Mouse (Mus musculus) right cerebral cortex, postnatal 10 days (tissue): Measurements from ENCODE around the gene Sik1.

Source experiments
- DNase-seq, 2 experiments: peaks; one replicate each; pipeline ENCODE4 v3.0.0; 2021; ENCODE audit warnings: low spot score in 2 of 2

Sik1 gene

DNA sequence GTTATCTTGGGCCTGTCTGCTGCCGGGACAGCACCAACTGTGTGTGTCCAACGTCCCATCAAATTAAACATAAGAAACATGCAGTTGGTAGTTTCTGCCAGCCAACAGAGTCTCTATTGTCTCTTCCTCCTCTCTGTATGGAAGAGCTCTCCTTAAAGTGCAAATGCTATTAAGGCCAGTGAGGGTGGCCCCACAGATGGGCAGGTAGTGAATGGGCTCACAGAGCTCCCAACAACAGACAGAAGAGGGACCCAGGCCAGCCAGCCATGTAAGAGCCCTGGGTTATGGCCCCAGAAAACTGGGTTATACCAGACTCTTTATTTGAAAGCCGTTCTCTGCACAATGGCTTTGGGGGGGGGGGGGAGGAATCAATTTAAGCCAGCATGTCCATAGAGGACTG is 21.2 kb upstream of the Sik1 start:
- DNase-seq, result peak in 1 of 2 experiments; percentile 22

DNA sequence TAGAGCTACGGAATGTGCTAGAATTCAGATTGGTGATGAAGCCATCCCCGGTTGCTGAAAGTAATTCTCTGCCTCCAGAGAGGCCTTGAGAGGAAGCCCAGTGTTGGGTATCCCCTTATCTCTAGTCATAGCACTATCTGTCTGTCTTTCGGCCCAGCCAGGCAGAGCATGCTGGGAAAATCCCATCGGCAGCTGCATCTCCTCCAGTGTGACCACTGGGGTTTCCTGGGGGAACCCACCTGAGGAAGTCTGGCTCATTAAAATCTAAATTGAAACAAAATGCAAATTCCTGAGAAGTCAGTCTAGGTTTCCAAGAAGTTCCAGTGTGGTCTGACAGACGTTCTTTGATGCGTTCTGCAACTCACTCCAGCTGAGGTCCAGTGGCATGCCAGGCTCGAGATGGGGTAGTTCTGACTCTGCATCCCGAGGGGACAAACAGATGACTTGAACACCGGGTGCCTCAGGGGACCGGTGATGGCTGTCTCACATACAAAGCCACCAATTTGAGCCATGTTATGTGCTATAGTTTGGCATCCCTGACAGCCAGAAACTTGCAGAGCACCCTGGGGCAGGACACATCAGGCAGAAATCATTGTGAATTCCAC is 19.8 kb upstream of the Sik1 start:
- peak in 1 of 2 experiments; percentile 12 for DNase-seq

DNA sequence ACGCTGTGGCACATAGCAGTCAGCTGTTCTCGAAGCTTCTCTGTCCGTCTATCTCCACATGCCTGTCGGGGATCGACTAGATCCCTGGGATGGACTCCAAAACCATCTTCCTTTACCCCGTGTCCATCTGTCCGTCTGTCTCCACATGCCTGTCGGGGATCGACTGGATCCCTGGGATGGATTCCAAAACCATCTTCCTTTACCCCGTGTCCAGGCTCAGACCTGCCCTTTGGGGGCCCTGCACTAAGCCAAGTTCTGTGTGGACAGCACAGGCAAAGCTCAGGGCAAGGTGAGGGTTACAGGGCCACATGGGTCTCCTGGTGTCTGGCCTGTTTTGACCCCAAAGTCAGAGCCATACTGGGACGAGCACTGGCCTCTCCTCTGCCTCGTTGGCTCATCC is 19.1 kb upstream of the Sik1 start:
- peak in 1 of 2 experiments; percentile 17 for DNase-seq

DNA sequence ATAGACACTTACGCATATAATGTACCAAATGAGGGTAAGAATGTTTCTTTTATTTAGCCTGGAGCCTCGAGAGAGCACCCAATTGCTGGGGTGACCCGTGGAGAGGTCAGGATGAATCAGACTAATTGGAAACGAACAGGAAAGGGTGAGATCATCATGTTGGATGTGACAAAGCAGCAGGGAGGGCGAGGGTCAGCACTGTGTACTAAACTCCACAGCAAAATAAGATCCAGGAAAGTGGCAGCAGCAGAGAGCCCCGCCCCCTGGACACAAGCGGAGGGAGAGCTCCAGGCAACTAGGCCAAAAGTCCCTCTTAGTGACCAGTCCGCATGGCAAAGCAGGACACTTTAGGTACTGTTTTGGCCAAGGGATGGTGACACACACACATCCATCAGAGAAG is 18.4 kb upstream of the Sik1 start:
- peak in 1 of 2 experiments; percentile 19 for DNase-seq

DNA sequence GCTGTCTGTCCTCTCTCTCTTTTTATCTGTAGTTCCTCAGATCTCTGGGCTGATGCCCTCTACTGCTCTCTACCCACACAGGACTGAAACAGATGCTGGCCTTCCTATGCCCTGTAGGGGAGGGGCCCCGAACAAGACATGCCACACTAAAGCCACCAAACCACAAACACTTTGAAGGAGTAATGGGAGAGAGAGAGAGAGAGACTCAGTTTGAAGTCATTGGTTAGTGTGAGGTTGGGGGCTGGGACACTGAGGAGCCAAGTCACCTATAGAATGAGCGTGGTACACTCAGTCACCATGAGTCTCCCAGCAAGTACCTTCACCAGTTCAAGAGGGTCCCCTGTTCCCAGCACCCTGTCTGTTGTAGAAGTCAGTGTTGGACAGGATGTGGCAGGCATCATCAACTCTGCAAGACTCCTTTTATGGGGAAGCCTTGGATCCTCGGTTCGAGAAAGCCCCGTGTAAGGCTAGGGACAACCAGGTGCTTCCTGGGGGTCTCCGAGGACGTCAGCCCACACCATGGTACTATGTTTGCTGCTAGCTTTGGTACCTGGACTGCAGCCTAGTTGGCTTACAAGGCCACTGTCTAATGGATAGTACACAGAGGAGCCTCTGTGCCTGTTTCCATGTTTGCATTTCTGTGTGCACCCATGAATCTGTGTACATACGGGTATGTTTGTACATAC is 17.7 kb upstream of the Sik1 start:
- DNase-seq, result peak in 1 of 2 experiments; percentile 8

DNA sequence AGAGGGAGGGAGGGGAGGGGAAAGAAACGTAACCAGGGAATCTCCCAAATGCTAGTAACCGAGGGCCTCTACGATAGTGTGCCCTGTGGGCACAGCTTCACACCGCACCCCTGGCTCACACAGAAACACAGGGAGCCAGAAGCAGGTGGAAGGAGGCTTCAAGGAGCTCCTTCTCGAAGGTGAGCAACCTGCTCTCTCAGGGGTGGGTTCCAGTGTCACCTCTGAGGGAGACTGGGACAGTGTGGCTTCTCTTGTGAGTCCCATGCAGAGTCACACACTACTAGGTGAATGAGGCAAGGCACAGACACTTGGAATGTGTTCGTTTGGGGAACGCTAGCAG is 17.2 kb upstream of the Sik1 start:
- DNase-seq, result peak in 1 of 2 experiments; percentile 6

DNA sequence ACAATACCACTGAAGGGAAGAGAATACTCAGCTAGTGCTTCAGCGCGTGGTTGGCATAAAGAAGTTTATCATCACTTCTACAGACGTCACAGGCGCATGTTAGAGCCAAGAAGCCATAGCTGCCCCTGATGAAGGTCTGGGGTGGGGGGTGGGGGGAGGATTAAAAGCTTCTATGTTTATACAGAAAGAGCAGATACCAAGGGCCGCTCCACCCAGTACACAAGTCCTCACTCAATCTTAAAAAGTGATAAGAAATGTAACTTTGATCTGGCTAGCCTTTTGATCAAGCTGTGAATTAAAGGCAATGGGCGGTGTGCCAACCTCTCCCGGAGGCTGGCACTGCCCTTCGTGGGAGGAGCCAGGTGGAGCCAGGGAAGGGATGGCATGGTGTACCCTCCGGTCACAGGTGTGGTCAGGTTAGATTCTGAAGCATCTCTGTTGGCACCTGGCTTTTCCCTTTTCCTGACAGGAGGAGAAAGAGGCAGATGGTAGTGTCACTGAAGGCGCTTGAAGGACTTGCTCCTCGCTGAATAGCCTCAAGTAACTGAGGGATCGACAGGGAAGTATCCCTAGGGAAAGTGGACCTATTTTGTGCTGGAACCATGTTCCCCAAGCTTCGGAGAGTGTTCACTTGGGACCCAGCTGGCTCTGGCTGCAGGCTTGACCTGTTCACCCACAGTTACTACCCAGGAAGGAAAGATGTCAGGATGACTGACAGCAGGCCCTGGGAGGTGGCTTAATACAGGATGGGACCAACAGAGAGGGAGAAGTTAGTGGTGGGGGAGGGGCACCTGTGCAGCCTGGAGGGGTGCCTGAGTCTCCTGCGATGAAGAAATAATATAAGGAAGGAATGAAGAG is 16.6 kb upstream of the Sik1 start:
- peak in 1 of 2 experiments; percentile 10 for DNase-seq

DNA sequence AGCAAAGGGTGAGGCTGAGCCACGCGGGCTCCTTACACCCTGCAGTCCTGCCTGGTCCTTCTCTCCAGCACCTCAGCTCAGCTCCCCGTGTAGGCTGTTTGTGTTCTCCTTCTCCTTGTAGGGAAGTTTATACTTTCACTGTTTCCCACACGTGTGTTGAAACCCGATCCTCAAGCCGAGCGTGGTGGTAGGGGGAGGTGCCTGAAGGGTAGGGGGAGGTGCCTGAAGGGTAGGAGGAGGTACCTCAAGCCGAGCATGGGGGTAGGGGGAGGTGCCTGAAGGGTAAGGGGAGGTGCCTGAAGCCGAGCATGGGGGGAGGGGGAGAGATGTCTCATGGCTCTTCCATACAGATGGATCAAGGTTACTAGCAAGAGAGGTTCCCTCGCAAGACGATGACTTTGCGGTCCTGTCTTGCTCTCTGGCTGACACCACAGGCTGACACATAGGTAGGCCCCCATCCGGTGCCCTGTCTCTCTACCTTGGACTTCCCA is 15.4 kb upstream of the Sik1 start:
- DNase-seq, result peak; percentile 14

DNA sequence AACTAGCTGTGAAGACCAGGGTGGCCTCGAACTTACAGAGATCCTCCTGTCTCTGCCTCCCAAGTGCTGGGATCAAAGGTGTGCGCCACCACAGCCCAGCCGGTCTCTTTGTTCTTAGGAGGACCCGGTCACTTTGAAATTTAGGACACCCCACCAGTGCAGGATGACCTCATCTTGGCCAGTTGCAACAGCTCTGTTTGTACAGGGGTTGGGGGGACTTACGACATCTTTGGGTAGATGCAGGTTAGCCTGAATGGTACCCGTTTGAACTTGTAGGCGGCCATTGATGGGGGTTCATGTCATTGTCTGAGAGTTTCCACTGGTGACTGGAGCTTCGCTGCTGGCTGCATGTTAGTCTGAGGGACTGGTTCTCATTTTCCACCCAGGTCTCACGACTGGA is 14.8 kb upstream of the Sik1 start:
- DNase-seq, result peak in 1 of 2 experiments; percentile 5

DNA sequence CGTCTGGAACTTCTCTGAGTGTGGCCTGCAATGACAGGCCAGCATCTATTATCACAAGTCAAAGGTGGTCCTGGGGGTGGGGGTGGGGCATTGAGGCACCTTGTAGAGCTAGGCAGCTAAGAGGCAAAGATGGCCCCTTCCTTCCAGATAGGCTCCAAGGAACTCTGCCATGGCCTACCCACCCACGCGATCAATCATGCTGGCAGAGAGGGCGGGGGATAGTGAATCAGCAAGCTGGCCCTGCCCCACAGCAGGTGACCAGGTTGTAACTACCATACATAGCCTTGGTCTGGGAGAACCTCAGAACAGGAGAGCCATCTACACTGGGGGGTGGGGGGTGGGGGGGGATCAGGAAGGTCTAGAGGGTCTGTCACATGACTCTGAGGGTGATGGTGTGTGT is 12.5 kb upstream of the Sik1 start:
- DNase-seq, result no peak

DNA sequence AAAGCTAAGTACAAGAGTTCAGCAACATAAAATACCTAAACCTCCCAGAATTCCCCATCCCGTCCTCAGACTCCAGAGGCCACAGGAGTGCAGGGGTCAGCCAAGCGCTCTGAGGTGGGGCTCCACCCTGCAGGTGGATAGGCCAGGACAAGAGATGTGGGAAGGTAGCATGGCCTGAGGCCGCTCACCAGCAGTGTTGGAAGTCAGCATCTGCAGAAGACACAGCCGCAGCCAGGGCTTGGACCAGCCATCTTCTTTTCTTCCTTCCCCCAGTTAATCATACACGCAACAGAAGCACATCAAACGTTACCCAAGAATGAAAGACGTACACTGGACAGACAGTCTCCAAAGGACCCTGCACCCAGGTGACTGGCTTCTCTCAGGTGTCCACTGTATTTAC is 11.5 kb upstream of the Sik1 start:
- DNase-seq, result peak in 1 of 2 experiments; percentile 15

DNA sequence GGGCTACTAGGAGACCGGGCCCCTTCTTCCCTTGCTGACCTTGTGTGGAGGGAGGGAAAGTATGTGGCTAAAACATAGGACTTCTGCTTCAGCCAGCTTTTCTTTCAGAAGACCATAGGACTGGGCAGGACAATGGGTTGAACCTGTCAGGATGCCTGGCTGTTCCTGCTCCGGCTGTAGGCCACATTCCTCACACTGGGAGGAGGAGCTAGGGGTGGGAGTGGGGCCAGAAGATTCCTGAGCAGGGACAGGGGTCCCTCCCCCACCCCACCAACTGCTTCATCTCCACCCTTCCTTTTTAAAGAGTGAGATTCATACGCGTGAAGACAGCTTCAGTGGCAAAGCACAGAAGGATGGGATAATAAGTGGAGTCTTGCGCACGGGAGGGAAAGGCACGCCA is 10.0 kb upstream of the Sik1 start:
- DNase-seq, result peak in 1 of 2 experiments; percentile 18

DNA sequence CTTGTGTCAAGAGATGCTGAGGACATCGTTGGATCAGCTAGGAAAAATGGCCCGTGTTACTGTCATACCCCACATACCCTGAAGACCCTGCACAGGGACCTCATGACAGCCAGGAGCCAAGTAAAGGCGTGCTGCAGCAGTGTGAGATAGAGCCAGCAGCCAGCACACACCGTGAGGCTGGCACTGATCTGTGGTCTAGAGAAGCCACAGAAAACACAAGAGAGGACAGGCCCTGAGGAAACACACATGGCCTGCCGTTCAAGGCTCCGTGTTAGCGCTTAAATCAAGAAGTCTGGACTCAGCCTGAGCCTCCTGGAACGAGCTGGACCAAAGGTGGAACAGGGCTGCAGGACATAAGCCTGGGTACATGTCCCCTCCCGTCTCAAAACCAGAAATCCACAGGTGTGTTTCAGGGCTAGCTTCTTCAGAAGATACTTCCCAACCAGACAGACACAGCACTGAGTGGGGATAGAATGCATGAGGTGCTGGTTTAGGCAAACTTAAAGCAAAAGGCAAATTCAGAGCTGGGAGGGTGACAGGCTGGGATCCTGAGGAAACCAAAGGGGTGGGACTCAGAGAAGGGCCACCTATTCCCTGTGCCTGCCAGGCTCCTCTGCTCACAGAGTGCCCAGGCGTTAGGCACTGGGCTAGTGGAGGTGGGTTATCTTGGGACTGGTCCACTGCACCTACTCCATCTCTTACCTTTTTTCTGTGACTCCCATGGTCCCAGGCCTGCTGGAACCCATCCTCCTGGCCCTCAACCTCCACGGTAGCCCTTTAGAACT is 9.3 kb upstream of the Sik1 start:
- peak; percentile 9 to 12 for DNase-seq

DNA sequence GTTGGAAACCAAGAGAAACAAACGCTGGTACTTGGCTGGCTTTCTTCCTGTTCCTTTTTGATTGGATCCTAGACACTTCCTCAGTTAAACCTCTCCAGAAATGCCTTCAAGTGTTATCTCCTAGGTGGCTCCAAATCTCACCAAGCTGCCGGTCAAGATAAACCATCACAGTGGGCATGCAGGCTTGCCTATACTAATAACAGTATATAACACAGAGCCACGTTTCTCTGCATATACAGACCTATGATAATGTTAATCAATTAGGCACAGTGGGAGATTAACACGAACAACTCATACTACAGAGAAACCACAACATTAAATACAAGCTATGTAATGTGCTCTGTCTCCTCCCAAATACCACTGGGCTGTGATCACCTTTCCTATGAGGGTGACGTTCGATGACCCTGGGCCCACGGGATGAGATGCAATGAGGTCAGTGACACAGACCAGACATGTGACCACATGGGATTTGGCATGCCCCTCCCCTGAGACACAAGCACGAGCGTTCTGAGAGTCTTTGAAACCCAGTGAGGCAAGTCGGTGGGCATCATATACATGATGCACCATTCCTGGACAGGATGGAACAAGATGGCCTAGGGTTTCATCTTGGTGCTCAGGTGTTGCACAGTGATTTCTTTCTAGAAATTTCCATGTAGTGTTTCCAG is 7.7 kb upstream of the Sik1 start:
- peak; percentile 9 to 17 for DNase-seq

DNA sequence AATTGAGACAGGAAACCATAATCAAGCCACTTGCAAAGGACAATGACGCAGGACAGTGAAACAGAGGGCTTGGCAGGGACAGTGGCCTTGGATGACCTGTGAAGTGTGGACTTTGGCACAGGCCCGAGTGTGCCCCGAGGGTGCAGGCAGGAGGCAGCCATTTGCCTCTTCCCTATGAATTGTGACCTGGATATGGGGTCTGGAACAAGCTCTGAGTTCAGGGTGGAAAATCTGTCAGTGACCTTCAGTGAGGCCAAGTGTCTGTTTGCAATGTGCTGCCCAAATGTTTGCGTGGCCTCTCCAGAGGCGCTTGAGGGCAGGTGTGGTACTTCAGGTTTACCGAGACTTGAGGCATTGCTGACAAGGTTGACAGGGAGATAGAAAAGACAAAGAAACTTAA is 6.5 kb upstream of the Sik1 start:
- DNase-seq, result peak; percentile 14 to 16

DNA sequence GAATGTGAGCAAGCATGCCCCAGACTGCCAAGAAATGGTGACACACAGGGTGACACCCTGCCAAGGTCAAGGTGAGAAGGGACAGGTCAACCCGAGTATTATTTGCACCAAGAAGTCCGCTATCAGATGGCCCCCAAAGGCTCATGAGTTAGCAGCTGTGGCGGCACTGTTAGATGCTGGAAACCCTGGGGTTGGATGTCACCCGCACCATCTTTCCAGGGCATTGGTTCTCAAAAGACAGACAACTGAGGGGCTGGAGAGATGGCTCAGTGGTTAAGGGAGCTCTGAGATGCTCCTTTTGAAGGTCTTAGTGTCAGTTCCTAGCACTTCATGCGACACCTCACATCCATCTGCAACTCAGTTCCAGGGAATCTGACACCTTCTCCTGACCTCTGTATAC is 6.1 kb upstream of the Sik1 start:
- DNase-seq, result peak; percentile 10 to 20

DNA sequence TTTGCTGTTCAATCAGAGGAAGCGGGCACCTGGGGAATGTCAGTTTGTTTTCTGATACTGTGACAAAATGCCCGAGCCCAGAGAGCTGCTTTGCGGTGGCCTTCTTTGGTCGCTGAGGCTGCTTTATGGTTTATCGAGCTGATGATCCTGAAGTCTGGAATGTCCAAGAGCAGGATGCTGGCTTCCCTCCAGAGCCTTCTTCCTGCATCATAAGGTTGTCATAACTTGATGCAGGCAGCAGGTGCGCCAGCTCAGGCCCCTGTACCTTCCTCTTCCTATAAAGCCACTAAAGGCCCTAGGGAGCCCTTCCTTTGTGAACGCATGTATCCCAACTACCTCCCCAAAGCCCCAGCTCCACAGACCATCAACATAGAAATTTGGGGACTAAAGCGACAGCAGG is 5.3 kb upstream of the Sik1 start:
- DNase-seq, result no peak

DNA sequence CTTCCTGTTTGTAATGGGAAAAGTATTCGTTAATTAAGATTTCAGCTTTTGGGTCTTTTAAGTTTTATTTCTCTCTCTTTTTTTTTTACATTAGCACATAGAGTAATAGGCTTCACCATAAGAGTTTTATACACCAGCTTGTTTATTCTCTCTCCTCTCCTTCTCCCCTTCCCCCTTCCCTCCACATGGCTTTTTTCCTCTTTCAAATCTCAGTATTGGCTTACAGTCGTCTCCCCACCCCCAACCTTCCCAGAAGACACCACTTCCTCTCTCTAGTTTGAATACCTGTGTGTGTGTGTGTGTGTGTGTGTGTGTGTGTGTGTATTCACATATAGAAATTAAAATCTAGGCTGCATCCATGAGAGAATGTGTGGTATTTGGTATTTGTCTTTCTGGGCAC is 3.8 kb upstream of the Sik1 start:
- DNase-seq, result no peak

DNA sequence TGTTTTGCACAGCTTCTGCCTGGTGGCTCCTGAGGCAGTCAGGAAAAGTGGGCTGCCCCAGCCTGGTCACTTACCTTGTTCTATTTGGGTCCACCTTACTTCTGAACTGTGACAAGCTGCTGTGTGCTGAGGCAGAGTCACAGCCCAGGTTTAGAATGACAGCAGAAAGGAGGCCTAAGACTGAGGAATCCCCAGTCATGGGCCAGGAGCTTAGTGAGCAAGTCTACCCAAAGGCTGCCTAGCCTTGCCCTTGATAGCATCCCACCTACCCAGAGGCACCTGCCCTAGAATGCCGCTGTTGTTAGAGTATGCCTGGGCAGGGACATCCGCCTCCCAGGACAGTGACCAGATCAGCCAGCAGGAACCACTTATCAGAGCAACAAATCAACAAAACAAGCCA is 3.2 kb upstream of the Sik1 start:
- DNase-seq, result no peak

DNA sequence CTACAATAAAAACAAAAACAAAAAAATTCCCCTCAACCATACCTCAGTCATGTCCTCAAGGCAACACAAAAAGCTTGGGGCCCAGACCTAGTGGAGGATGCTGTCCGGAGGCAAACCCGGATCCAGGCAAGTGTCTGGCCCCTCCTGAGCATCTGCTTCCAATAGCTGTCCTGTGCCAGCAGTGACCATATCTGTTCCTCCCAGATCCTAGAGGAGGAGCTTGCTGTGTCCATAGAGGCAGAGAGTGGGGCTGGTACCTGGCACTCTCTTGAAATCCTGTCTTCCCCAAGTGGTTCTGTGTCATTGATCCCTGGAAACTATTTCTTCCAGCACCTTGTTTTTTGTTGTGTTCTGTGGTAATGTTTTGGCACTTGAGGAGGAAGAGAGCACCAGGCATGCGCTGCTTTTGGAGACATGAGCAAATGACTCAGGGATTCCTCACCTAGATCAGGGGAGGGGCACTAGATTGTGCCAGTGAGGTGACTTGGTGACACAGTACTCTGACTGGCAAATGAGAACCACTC is 2.4 kb upstream of the Sik1 start:
- no peak for DNase-seq

DNA sequence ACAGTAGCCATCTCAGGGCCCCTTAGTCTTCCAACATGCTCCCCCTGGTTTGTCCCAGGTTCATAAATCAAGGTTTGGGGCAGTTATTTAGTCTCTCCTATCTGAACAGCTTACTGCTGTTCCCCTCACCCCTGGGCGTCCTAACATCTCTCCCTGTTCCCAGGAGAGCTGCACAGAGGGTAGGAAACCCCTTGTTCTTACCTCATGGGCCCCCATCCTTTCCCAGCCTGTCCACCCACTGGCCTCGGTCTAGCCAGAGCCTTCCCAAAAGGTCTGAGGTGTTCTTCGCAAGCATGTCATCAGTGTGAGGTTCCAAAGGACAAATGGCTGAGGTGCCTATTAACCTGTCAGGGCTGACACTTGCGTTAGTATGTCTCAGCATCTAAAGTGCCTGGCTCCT is 1.6 kb upstream of the Sik1 start:
- DNase-seq, result no peak
